Mouse (Mus musculus) thymus, postnatal 0 days (tissue): Measurements from ENCODE around the gene Zfp580. TPM values are rescaled to one million over a fixed set of nuclear protein-coding genes. Genes with fewer than 3 reads are reported as not detected.

Experiments used
- DNase-seq: peaks from one replicate; pipeline ENCODE4 v3.0.0-alpha.2; 2015; ENCODE audit warnings: low spot score
- polyA plus RNA-seq: library from polyadenylated mRNA; unstranded; fragments of >200 nt; fragmentation: Nextera tagmentation; extraction: Ambion mirVana; gene quantifications from 2 replicates; pipeline ENCODE4 v1.2.1, GENCODE M21; 2015

Gene Zfp580
- polyA plus RNA-seq, 1 experiment from 2014 or later, result 15.4 TPM

DNA sequence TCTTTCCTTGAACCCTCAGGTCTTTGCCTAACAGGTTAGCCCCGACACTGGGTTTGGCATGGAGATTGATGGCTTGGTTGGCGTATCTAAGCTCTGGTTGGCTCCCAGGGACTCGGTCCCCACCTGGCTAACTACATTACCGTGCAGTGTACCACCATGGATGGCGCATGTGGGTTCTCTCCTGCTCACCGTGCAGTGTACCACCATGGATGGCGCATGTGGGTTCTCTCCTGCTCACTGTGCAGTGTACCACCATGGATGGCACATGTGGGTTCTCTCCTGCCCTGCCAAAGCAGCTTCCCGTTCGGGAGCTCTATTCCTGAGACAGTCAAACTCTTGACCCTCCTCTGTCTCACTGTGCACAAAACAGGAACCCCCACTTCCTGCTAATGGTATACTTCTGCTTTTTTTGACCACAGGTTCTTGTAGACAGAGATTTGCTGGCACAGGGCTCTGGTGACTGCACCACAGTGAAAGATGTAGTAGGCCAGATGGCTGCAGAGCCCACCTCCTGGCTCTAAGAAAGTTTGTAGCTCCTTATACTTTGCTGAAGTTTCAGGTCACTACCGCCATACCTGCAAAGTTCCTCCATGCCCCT lies 49.8 kb downstream of the Zfp580 start:
- DNase-seq, result no peak

DNA sequence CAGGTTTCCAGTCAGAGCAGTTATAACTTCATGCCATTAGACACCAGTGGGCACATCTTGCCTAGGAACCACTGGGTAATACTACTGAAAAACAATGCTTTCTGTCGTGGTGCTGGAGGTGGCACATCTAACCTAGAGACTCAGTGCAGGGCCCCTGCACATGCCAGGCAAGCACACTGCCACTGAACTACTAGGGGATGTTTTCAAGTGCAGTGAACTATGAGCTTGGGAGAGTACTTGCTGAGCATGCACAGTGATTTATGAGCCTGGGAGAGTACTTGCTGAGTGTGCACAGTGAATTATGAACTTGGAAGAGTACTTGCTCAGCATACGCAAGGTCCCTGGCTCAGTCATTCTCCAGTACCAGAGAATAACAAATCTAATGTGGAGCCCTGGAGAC lies 51.2 kb downstream of the Zfp580 start:
- no peak for DNase-seq

Other genes starting within 250 kb of the Zfp580 start
- gene Ube2s, start 238.9 kb upstream of the Zfp580 start, polyA plus RNA-seq, result 413 and 414 TPM in 2 replicates
- not detected in 2 replicates for gene Shisa7, start 206.8 kb upstream of the Zfp580 start, polyA plus RNA-seq
- 19.9 and 22.0 TPM in 2 replicates for gene Isoc2b, start 181.3 kb upstream of the Zfp580 start, polyA plus RNA-seq
- gene Isoc2a, start 174.4 kb upstream of the Zfp580 start, polyA plus RNA-seq, result 0.72 and 0.81 TPM in 2 replicates
- gene Gm36210, start 145.0 kb upstream of the Zfp580 start, polyA plus RNA-seq, result 0.10 TPM in 2 replicates
- gene Zfp628, start 136.3 kb upstream of the Zfp580 start, polyA plus RNA-seq, result 2.7 and 3.1 TPM in 2 replicates
- 0.22 and 0.60 TPM in 2 replicates for gene Nat14, start 129.5 kb upstream of the Zfp580 start, polyA plus RNA-seq
- 0.07 and 0.19 TPM in 2 replicates for gene Ssc5d, start 125.8 kb upstream of the Zfp580 start, polyA plus RNA-seq
- gene Sbk2, start 87.1 kb upstream of the Zfp580 start, polyA plus RNA-seq, result 0.09 and 0.21 TPM in 2 replicates
- gene Sbk3, start 80.4 kb upstream of the Zfp580 start, polyA plus RNA-seq, result not detected in 2 replicates
- 18.7 and 22.3 TPM in 2 replicates for gene Zfp579, start 55.4 kb upstream of the Zfp580 start, polyA plus RNA-seq
- 14.9 and 18.2 TPM in 2 replicates for gene Zfp524, start 37.1 kb upstream of the Zfp580 start, polyA plus RNA-seq
- gene Fiz1, start 36.8 kb upstream of the Zfp580 start, polyA plus RNA-seq, result 32.3 and 33.5 TPM in 2 replicates
- gene Gm44973, start 36.0 kb upstream of the Zfp580 start, polyA plus RNA-seq, result 2.9 and 5.4 TPM in 2 replicates
- gene Zfp865, start 31.2 kb upstream of the Zfp580 start, polyA plus RNA-seq, result 5.1 and 5.9 TPM in 2 replicates
- gene Ccdc106, start 31.0 kb upstream of the Zfp580 start, polyA plus RNA-seq, result 0.27 TPM in 1 of 2 replicates, not detected in the other
- not detected in 2 replicates for gene 4632433K11Rik, start 17.4 kb upstream of the Zfp580 start, polyA plus RNA-seq
- 3.8 and 4.4 TPM in 2 replicates for gene Zfp784, start 13.1 kb upstream of the Zfp580 start, polyA plus RNA-seq
- gene U2af2, start 10.6 kb downstream of the Zfp580 start, polyA plus RNA-seq, result 131 and 138 TPM in 2 replicates
- gene Epn1, start 28.7 kb downstream of the Zfp580 start, polyA plus RNA-seq, result 42.6 and 44.8 TPM in 2 replicates
- gene Rfpl4, start 65.4 kb downstream of the Zfp580 start, polyA plus RNA-seq, result not detected in 2 replicates
- gene Rasl2-9, start 74.4 kb downstream of the Zfp580 start, polyA plus RNA-seq, result 0.13 and 0.40 TPM in 2 replicates
- gene Vmn1r55, start 98.1 kb downstream of the Zfp580 start, polyA plus RNA-seq, result not detected in 2 replicates
- not detected in 2 replicates for gene Vmn1r56, start 145.2 kb downstream of the Zfp580 start, polyA plus RNA-seq
- not detected in 2 replicates for gene Vmn1r57, start 167.0 kb downstream of the Zfp580 start, polyA plus RNA-seq